20 mouse cellular contexts compared by ENCODE assay signal in genomic region chr13:54678263-54678662, GRCm38 (mm10). TPM values are rescaled to one million over a fixed set of nuclear protein-coding genes. Genes with fewer than 3 reads are reported as not detected.
"Had no signal": no experiment of that assay in that cellular context is flagged by ENCODE, and none has a peak within 500 bp of the region (broad histone marks: within the 10 kb centered on the region; RNA-seq: fewer than 3 reads in every experiment).

No protein-coding gene starts in this region.

- H3K9ac ChIP-seq: liver, embryonic 14.5 days; midbrain, embryonic 13.5 days; neural tube, embryonic 13.5 days; stomach, embryonic 15.5 days had no signal

- H3K9me3 ChIP-seq: midbrain, embryonic 13.5 days; neural tube, embryonic 13.5 days; stomach, embryonic 15.5 days had no signal

- H3K4me3 ChIP-seq: midbrain, embryonic 13.5 days; myocyte; neural tube, embryonic 13.5 days; stomach, embryonic 15.5 days had no signal

- H3K4me2 ChIP-seq: midbrain, embryonic 13.5 days; neural tube, embryonic 13.5 days; stomach, embryonic 15.5 days had no signal

- H3K4me1 ChIP-seq: midbrain, embryonic 13.5 days; neural tube, embryonic 13.5 days; stomach, embryonic 15.5 days had no signal

- H3K27ac ChIP-seq: liver, embryonic 14.5 days; midbrain, embryonic 13.5 days; neural tube, embryonic 13.5 days; stomach, embryonic 15.5 days had no signal

- DNase-seq: kidney, adult 18-20 months; kidney, adult 9 months; kidney, postnatal 14 days; kidney, postnatal 4 days; left cerebral cortex, postnatal 4 days; lung, adult 2 months; lung, postnatal 14 days; lung, postnatal 4 days; retina, postnatal 1 day; right cerebral cortex, postnatal 25 days; spleen, adult 18-20 months; thymus, postnatal 25 days had no signal

- H3K27me3 ChIP-seq: midbrain, embryonic 13.5 days; neural tube, embryonic 13.5 days; stomach, embryonic 15.5 days had no signal

- ATAC-seq: inflammation-experienced regulatory T-cells, adult 6 months; midbrain, embryonic 16.5 days had no signal

RNA-seq across cellular contexts. Expression of gene Cdhr2, which starts 23.0 kb away (rescaled TPM):
- polyA plus RNA-seq: inflammation-experienced regulatory T-cells, adult 6 months; lung, embryonic 16.5 days; myocyte had no signal
